Mouse (Mus musculus) liver, embryonic 11.5 days (tissue): ENCODE measurements around the gene Fam168a. TPM values are rescaled to one million over a fixed set of nuclear protein-coding genes. Genes with fewer than 3 reads are reported as not detected.
A peak's percentile ranks its signal among the peaks of the same experiment; 100 is the strongest.

ENCODE experiments used
- ATAC-seq: fragments of 200-750 bp; cut with Nextera tagmentation; replicated peaks from 2 replicates; pipeline ENCODE4 v1.8.0; 2017; ENCODE audit warnings: moderate number of reproducible peaks, mild to moderate bottlenecking, moderate TSS enrichment, moderate library complexity; ENCODE audit not compliant: low FRiP score
- DNase-seq: peaks from one replicate; pipeline ENCODE4 v3.0.0-alpha.2; 2017; ENCODE audit warnings: low spot score
- H3K27ac ChIP-seq: fragments of 300-500 bp; sonication (generic); 2 replicates; pipeline ENCODE4 v1.5.1; 2014; ENCODE audit warnings: mild to moderate bottlenecking, low read depth, low read length, control low read depth
- H3K27me3 ChIP-seq: fragments of 300-500 bp; sonication (generic); replicated peaks from 2 replicates; pipeline ENCODE4 v1.6.1; 2014; ENCODE audit warnings: low read length, mixed read lengths; ENCODE audit not compliant: control insufficient read depth, insufficient read depth
- H3K36me3 ChIP-seq: fragments of 300-500 bp; sonication (generic); 2 replicates; pipeline ENCODE4 v1.6.1; 2014; ENCODE audit warnings: mild to moderate bottlenecking, low read length, moderate library complexity, mixed read lengths; ENCODE audit not compliant: control insufficient read depth, insufficient read depth
- H3K4me1 ChIP-seq: fragments of 300-500 bp; sonication (generic); replicated peaks from 2 replicates; pipeline ENCODE4 v1.6.1; 2014; ENCODE audit warnings: low read length, mixed read lengths; ENCODE audit not compliant: control insufficient read depth, insufficient read depth
- H3K4me2 ChIP-seq: fragments of 300-500 bp; sonication (generic); 2 replicates; pipeline ENCODE4 v1.6.1; 2014; ENCODE audit warnings: mild to moderate bottlenecking, control low read depth, moderate library complexity
- H3K4me3 ChIP-seq: fragments of 300-500 bp; sonication (generic); 2 replicates; pipeline ENCODE4 v1.5.1; 2014; ENCODE audit warnings: low read depth, low read length, control low read depth
- H3K9ac ChIP-seq: fragments of 300-500 bp; sonication (generic); 2 replicates; pipeline ENCODE4 v1.6.1; 2014; ENCODE audit warnings: low read depth, low read length, control low read depth
- H3K9me3 ChIP-seq: fragments of 300-500 bp; sonication (generic); 2 replicates; pipeline ENCODE4 v1.6.1; 2016; ENCODE audit warnings: low read length, inconsistent platforms, mixed read lengths; ENCODE audit not compliant: control insufficient read depth
- WGBS: fragments of 180-500 bp; shearing (Covaris S2); extraction: QIAGEN DNeasy Blood & Tissue Kit; methylation state at CpG from one replicate; pipeline ENCODE4 v1.1.7; 2014; 5-methylcytosine and 5-hydroxymethylcytosine counted together
- polyA plus RNA-seq: library from polyadenylated mRNA; unstranded; fragments of >200 nt; fragmentation: Nextera tagmentation; extraction: Ambion mirVana; gene quantifications from 2 replicates; pipeline ENCODE4 v1.2.1, GENCODE M21; 2014

Gene Fam168a
- polyA plus RNA-seq, 1 experiment from 2014 or later, result 18.8 TPM

- WGBS, result 68% methylated on average over 3 of the region's 3 CpGs
Measured at GRCm38 (mm10) chr7:100853396-100853795, 147.0 kb downstream of the Fam168a start.

GRCm38 (mm10) chr7:100854137-100854814, 147.8 kb downstream of the Fam168a start:
- WGBS, result 33% methylated on average over 6 of the region's 6 CpGs
- Histone ChIP-seq H3K36me3 (peaks cover 2% of the 10 kb centered on the region; the same call in 1 of the 2 replicates), H3K9me3 (no peaks in the 10 kb centered on the region), H3K9ac (peak overlapping the region; percentile 50), H3K27ac (peak overlapping the region; percentile 36; the same call in 1 of the 2 replicates), H3K27me3 (no peaks in the 10 kb centered on the region), H3K4me2 (peak overlapping the region; percentile 35), H3K4me3 (no peak overlapping the region), H3K4me1 (peaks cover 70% of the 10 kb centered on the region)
- no peak for DNase-seq
- no peak for ATAC-seq

More at GRCm38 (mm10) chr7:100853396-100853795, 147.0 kb downstream of the Fam168a start:
- Histone ChIP-seq H3K36me3 (peaks cover 3% of the 10 kb centered on the region), H3K9ac (no peak overlapping the region), H3K4me2 (no peak overlapping the region), H3K27me3 (no peaks in the 10 kb centered on the region), H3K4me3 (no peak overlapping the region), H3K27ac (no peak overlapping the region), H3K4me1 (peaks cover 62% of the 10 kb centered on the region), H3K9me3 (no peaks in the 10 kb centered on the region)
- no peak for DNase-seq
- no peak for ATAC-seq

DNA sequence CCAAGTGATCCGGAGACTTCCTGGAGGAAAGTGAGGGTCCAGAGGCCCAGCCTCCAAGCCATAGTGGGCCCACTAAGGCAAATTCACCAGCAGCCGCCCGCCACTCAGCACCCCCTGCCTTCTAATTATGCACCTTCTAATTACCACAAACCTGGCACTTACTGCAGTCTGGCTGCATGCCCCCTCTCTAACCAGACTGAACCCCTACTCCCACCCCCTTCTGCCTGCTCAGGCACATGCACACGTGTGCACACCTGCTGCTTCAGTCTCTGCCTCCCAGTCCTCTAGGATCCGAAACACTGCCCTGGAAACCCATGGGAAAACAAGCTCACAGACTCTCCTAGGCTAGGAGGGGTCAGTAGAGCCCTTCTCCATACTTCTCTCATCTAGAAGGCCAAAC, 148.4 kb downstream of the Fam168a start:
- H3K36me3 ChIP-seq, result peaks cover 2% of the 10 kb centered on the region; the same call in 1 of the 2 replicates

DNA sequence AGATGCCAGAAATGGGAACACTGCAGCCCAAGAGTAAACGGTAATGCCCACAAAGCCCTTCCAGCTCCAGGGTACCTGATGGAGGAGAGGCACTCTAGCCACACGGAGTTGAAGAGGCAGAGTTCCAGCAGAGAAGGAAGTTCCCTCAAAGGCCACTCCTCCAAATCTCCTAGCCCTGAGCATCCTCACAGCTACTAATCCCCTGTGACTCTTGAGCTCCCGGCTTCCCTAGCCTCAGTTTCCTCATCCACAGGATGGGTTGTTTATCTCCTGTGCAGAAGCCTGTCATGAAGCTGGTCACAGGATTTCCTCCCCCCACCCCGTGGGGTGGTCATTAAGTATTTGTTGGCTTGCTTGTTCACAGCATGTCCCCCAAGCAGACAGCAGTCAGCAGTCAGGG, 148.9 kb downstream of the Fam168a start:
- no peak for ATAC-seq
- Histone ChIP-seq H3K27me3 (no peaks in the 10 kb centered on the region), H3K4me2 (peak overlapping the region; percentile 35), H3K4me1 (peaks cover 80% of the 10 kb centered on the region), H3K36me3 (peaks cover 2% of the 10 kb centered on the region; the same call in 1 of the 2 replicates), H3K9me3 (no peaks in the 10 kb centered on the region), H3K27ac (peak overlapping the region; percentile 79), H3K9ac (peak overlapping the region; percentile 50), H3K4me3 (peak overlapping the region; percentile 18; the same call in 1 of the 2 replicates)
- WGBS, result 23% methylated on average over 4 of the region's 4 CpGs
- no peak for DNase-seq

More for the DNA sequence above, 148.4 kb downstream of the Fam168a start:
- no peak for ATAC-seq
- WGBS, result 64% methylated on average over 5 of the region's 5 CpGs
- no peaks in the 10 kb centered on the region for H3K27me3 ChIP-seq
- DNase-seq, result no peak
- peaks cover 76% of the 10 kb centered on the region for H3K4me1 ChIP-seq
- H3K9ac ChIP-seq, result peak overlapping the region; percentile 50
- H3K27ac ChIP-seq, result peak overlapping the region; percentile 79
- H3K4me3 ChIP-seq, result peak overlapping the region; percentile 18; the same call in 1 of the 2 replicates
- no peaks in the 10 kb centered on the region for H3K9me3 ChIP-seq
- peak overlapping the region; percentile 35 for H3K4me2 ChIP-seq

DNA sequence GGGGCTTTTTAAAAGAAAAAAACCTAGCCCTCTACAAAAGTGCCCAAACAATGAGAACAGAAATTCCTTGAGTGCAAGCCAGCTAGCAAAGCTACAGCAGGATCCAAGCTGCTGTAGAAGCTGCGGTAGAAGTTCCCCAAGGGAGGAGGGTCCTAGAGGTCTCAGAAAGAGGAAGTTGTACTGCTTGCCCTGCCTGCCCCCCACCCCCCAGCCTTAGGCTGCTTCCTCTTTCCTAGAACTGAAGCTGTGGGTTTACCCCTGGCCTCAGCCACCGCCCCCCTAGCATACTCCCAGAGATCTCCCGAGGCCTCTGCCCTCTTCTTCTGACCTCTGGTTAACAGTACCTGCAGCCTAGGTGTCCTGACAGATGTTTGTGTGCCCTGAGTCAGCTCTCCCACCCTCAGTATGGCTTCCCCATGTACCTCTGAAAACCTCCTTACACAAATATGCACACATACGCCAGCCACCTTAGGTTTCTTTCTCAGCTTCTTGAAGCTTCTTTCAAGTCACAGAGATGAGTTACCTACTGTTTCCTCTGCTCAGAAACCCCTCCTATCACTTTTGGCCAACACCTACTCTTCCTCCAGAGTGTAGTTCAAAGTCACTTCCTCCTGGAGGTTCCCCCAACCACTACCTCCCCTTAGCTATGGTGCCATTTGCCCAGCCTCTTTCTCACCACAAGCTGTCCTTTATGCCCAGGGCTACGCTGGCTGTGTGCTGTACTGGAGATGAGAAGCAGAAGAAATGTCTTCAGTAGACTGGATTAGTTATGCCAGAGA, 149.5 kb downstream of the Fam168a start:
- Histone ChIP-seq H3K4me1 (peaks cover 87% of the 10 kb centered on the region), H3K27me3 (no peaks in the 10 kb centered on the region), H3K27ac (peak overlapping the region; percentile 79), H3K4me2 (peak overlapping the region; percentile 35), H3K9me3 (no peaks in the 10 kb centered on the region), H3K36me3 (peaks cover 2% of the 10 kb centered on the region; the same call in 1 of the 2 replicates), H3K9ac (peak overlapping the region; percentile 5; the same call in 1 of the 2 replicates), H3K4me3 (no peak overlapping the region; the same call in 1 of the 2 replicates)
- ATAC-seq, result peak; percentile 55
- DNase-seq, result peak; percentile 52
- WGBS, result 39% methylated on average over 5 of the region's 5 CpGs

- H3K27ac ChIP-seq, result peak overlapping the region; percentile 79
Measured at GRCm38 (mm10) chr7:100860450-100860849, 154.0 kb downstream of the Fam168a start.

GRCm38 (mm10) chr7:100861209-100861608, 154.8 kb downstream of the Fam168a start:
- Histone ChIP-seq H3K4me3 (peak overlapping the region; percentile 92), H3K4me2 (peak overlapping the region; percentile 95), H3K4me1 (peaks cover 58% of the 10 kb centered on the region), H3K27ac (peak overlapping the region; percentile 79; the same call in 1 of the 2 replicates), H3K36me3 (peaks cover 2% of the 10 kb centered on the region; the same call in 1 of the 2 replicates), H3K9me3 (no peaks in the 10 kb centered on the region), H3K9ac (peak overlapping the region; percentile 97), H3K27me3 (no peaks in the 10 kb centered on the region)
- 73% methylated on average over 5 of the region's 5 CpGs for WGBS
- no peak for ATAC-seq
- DNase-seq, result no peak

More at GRCm38 (mm10) chr7:100860450-100860849, 154.0 kb downstream of the Fam168a start:
- peak overlapping the region; percentile 95 for H3K4me2 ChIP-seq
- H3K36me3 ChIP-seq, result peaks cover 2% of the 10 kb centered on the region; the same call in 1 of the 2 replicates
- H3K4me3 ChIP-seq, result peak overlapping the region; percentile 92
- H3K9ac ChIP-seq, result peak overlapping the region; percentile 97
- 46% methylated on average over 3 of the region's 3 CpGs for WGBS
- peaks cover 65% of the 10 kb centered on the region for H3K4me1 ChIP-seq
- H3K27me3 ChIP-seq, result no peaks in the 10 kb centered on the region
- DNase-seq, result no peak
- ATAC-seq, result peak; percentile 68
- no peaks in the 10 kb centered on the region for H3K9me3 ChIP-seq

DNA sequence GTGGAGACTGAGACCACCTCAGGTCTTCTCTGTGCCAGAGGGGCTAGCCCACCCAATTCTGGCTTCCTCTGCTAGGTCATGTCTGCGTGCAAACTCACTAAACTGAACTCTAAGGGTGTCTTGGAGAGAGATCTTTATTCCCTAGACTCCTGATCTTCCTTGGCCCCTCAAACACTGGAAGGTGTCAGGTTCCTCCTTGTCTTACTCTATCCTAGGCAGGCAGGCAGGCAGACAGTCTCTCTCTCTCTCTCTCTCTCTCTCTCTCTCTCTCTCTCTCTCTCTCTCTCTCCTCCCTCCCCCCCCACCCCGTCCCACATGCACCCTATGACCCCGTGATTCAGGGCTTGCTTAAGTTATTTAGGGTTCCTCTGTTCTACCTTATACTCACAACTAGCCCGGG, 155.9 kb downstream of the Fam168a start:
- peaks cover 2% of the 10 kb centered on the region; the same call in 1 of the 2 replicates for H3K36me3 ChIP-seq
- DNase-seq (no peak), ATAC-seq (peak; percentile 24)
- H3K27me3 ChIP-seq, result no peaks in the 10 kb centered on the region
- H3K9ac ChIP-seq, result peak overlapping the region; percentile 97
- peak overlapping the region; percentile 92 for H3K4me3 ChIP-seq
- H3K4me2 ChIP-seq, result peak overlapping the region; percentile 95
- H3K9me3 ChIP-seq, result no peaks in the 10 kb centered on the region
- WGBS, result 7% methylated on average over 4 of the region's 4 CpGs
- H3K27ac ChIP-seq, result peak overlapping the region; percentile 95
- H3K4me1 ChIP-seq, result peaks cover 48% of the 10 kb centered on the region
